Mouse (Mus musculus): Measurements from ENCODE around the gene Nudt4. TPM values are rescaled to one million over a fixed set of nuclear protein-coding genes. Genes with fewer than 3 reads are reported as not detected.
A peak's percentile ranks its signal among the peaks of the same experiment; 100 is the strongest.

Gene Nudt4
- polyA plus RNA-seq, 1 experiment from 2014 or later, result 123 TPM

DNA sequence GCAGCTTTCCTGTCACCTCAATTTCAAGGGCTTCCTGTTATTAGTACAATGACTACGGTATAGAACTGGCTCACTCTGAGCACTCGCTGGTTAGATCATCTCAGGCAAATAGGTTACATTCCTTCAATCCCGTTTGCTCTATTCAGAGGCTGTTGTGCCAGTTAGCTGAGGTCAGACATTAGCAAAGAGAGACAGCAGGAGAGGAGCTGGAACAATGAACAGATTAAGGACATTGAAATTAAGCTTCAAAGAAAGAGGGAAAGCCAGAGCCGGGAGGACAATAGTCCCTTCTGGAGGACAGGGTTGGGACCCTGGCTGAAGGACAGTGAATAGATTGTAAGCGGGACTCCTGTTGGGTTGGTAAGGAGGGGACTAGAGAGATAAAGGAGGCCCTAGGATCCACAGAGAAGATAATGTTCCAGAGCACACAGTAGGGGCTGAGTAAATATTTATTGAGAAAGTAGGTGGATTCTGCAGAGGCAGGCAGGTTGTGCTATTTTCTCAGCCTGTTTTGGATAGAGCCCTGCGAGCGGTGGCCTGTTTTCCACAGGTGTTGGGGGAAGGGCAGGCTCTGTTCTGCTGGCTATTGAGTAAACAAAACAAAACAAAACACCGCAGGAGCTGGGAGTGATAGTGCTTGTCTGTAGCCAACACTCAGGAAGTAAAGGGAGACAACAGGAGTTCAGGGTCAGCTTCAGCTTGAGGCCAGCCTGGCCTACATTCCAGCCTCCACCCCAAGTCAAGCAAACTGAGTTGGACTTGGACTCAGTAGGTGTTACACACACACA lies 32.1 kb upstream of the Nudt4 start:
- Histone ChIP-seq H3K27ac (ENCODE audit: low read depth, low read length) (no peak overlapping the region), H3K4me2 (ENCODE audit: low read depth, low read length, severe bottlenecking) (no peak overlapping the region), H3K4me3 (ENCODE audit: low read depth, low read length) (no peak overlapping the region), H3K36me3 (ENCODE audit: control insufficient read depth, insufficient read depth, low read length) (no peaks in the 10 kb centered on the region), H3K4me1 (replicated peaks; ENCODE audit: control insufficient read depth, insufficient read depth, low read length) (peaks cover 5% of the 10 kb centered on the region; the same call in 1 of the 2 replicates), H3K27me3 (ENCODE audit: control insufficient read depth, insufficient read depth, low read length) (peaks cover 14% of the 10 kb centered on the region), H3K9me3 (ENCODE audit: control insufficient read depth, low read length) (no peaks in the 10 kb centered on the region), H3K9ac (ENCODE audit: low read length) (no peak overlapping the region)
- no peak for DNase-seq (ENCODE audit: low spot score)
- WGBS, result 3% methylated on average over 8 of the region's 8 CpGs
- peak; percentile 71 for ATAC-seq (replicated peaks; ENCODE audit: low FRiP score)

DNA sequence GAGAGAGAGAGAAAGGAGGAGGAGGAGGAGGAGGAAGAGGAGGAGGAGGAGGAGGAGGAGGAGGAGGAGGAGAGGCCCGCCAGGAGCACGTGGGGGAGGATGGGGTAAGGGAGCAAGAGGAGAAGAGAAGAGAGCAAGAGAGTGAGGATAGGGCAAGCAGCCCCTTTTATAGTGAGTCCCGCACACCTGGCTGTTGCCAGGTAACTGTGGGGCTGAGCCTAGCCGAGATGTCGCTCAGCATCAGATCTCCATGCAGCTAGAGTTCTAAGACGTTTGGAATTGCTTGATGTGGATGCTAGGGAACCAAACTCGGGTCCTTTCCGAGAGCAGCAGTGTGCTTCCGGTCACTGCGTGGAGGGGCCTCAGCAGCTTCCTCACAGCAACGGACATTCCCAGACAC lies 30.5 kb upstream of the Nudt4 start:
- no peak overlapping the region for H3K9ac ChIP-seq (ENCODE audit: low read length)
- no peak for ATAC-seq (replicated peaks; ENCODE audit: low FRiP score)
- DNase-seq (ENCODE audit: low spot score), result no peak
- H3K4me2 ChIP-seq (ENCODE audit: low read depth, low read length, severe bottlenecking), result no peak overlapping the region
- peaks cover 5% of the 10 kb centered on the region; the same call in 1 of the 2 replicates for H3K4me1 ChIP-seq (replicated peaks; ENCODE audit: control insufficient read depth, insufficient read depth, low read length)
- H3K27me3 ChIP-seq (ENCODE audit: control insufficient read depth, insufficient read depth, low read length), result peaks cover 14% of the 10 kb centered on the region
- WGBS, result 37% methylated on average over 10 of the region's 11 CpGs
- no peak overlapping the region for H3K4me3 ChIP-seq (ENCODE audit: low read depth, low read length)
- H3K27ac ChIP-seq (ENCODE audit: low read depth, low read length), result no peak overlapping the region
- no peaks in the 10 kb centered on the region for H3K9me3 ChIP-seq (ENCODE audit: control insufficient read depth, low read length)
- H3K36me3 ChIP-seq (ENCODE audit: control insufficient read depth, insufficient read depth, low read length), result no peaks in the 10 kb centered on the region

DNA sequence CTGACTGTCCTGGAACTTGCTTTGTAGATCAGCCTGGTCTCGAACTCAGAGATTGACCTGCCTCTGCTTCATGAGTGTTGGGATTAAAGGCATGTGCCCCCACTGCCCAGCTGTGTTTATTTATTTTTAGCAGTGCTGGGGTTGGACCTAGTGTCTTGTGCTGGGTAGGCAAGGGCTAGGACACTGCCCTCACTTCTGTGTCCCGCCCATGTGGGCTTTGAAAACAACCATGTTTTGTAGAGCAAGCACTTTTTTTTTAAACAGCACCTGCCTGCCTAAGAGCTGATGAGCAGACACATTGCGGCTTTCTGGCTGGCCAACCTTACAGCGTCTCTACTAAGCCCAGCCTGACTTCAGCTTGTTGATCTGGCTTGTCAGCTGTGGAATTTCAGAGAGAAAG lies 27.3 kb upstream of the Nudt4 start:
- no peak for ATAC-seq (replicated peaks; ENCODE audit: low FRiP score)

DNA sequence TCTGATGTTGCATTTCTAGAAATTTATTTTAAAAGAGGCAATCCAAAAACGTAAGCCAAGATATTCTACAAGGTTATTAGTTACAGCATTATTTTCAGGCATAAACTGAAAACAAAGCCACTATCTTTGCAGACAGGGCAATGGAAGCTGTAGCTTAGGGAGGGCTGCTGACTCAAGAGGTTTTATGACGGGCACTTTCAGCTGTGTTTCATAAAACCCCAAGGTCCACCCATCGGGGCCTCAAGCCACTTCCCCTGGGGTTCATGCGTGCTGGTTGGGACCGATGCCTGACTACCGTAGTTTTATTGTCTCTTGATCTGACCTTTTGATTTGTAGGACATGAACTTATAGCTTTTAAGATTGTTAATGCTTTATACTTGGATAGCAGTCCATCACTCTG lies 26.2 kb upstream of the Nudt4 start:
- Histone ChIP-seq H3K27me3 (ENCODE audit: control insufficient read depth, insufficient read depth, low read length) (peaks cover 3% of the 10 kb centered on the region; the same call in 1 of the 2 replicates), H3K9me3 (ENCODE audit: control insufficient read depth, low read length) (no peaks in the 10 kb centered on the region; the same call in 1 of the 2 replicates), H3K4me3 (ENCODE audit: low read depth, low read length) (no peak overlapping the region), H3K4me2 (ENCODE audit: low read depth, low read length, severe bottlenecking) (no peak overlapping the region), H3K27ac (ENCODE audit: low read depth, low read length) (no peak overlapping the region), H3K4me1 (replicated peaks; ENCODE audit: control insufficient read depth, insufficient read depth, low read length) (no peaks in the 10 kb centered on the region; the same call in 1 of the 2 replicates), H3K9ac (ENCODE audit: low read length) (no peak overlapping the region), H3K36me3 (ENCODE audit: control insufficient read depth, insufficient read depth, low read length) (no peaks in the 10 kb centered on the region)
- DNase-seq (ENCODE audit: low spot score) (no peak), ATAC-seq (replicated peaks; ENCODE audit: low FRiP score) (no peak)
- 90% methylated on average over 6 of the region's 6 CpGs for WGBS

More for the DNA sequence above, 27.3 kb upstream of the Nudt4 start:
- H3K27ac ChIP-seq (ENCODE audit: low read depth, low read length), result no peak overlapping the region
- H3K9me3 ChIP-seq (ENCODE audit: control insufficient read depth, low read length), result no peaks in the 10 kb centered on the region; the same call in 1 of the 2 replicates
- 83% methylated on average over 4 of the region's 4 CpGs for WGBS
- peaks cover 3% of the 10 kb centered on the region; the same call in 1 of the 2 replicates for H3K27me3 ChIP-seq (ENCODE audit: control insufficient read depth, insufficient read depth, low read length)
- no peak for DNase-seq (ENCODE audit: low spot score)
- no peak overlapping the region for H3K9ac ChIP-seq (ENCODE audit: low read length)
- no peaks in the 10 kb centered on the region for H3K36me3 ChIP-seq (ENCODE audit: control insufficient read depth, insufficient read depth, low read length)
- no peak overlapping the region for H3K4me2 ChIP-seq (ENCODE audit: low read depth, low read length, severe bottlenecking)
- no peak overlapping the region for H3K4me3 ChIP-seq (ENCODE audit: low read depth, low read length)
- H3K4me1 ChIP-seq (replicated peaks; ENCODE audit: control insufficient read depth, insufficient read depth, low read length), result peaks cover 5% of the 10 kb centered on the region; the same call in 1 of the 2 replicates

DNA sequence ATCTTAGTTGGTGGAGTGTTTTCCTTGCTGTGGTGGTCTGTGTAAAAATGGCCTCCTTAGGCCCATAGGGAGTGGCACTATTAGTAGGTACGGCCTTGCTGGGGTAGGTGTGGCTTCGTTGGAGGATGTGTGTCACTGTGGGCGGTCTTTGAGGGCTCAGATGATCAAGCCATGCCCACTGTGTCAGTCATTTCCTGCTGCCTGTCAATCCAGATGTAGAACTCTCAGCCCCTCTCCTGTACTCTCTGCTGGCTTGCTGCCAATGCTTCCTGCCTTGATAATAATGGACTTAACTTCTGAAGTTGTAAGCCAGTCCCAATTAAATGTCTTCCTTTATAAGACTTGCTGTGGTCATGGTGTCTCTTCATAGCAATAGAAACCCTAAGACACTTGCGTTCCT lies 25.2 kb upstream of the Nudt4 start:
- H3K27ac ChIP-seq (ENCODE audit: low read depth, low read length), result no peak overlapping the region
- no peak overlapping the region for H3K4me2 ChIP-seq (ENCODE audit: low read depth, low read length, severe bottlenecking)
- H3K27me3 ChIP-seq (ENCODE audit: control insufficient read depth, insufficient read depth, low read length), result no peaks in the 10 kb centered on the region; the same call in 1 of the 2 replicates
- H3K9me3 ChIP-seq (ENCODE audit: control insufficient read depth, low read length), result no peaks in the 10 kb centered on the region; the same call in 1 of the 2 replicates
- 0 out of 2 replicates have a peak, but pooled peaks have one; percentile 27 for ATAC-seq (replicated peaks; ENCODE audit: low FRiP score)
- H3K36me3 ChIP-seq (ENCODE audit: control insufficient read depth, insufficient read depth, low read length), result no peaks in the 10 kb centered on the region
- H3K4me1 ChIP-seq (replicated peaks; ENCODE audit: control insufficient read depth, insufficient read depth, low read length), result no peaks in the 10 kb centered on the region; the same call in 1 of the 2 replicates
- no peak overlapping the region for H3K9ac ChIP-seq (ENCODE audit: low read length)
- H3K4me3 ChIP-seq (ENCODE audit: low read depth, low read length), result no peak overlapping the region
- 93% methylated on average over 4 of the region's 4 CpGs for WGBS
- no peak for DNase-seq (ENCODE audit: low spot score)

DNA sequence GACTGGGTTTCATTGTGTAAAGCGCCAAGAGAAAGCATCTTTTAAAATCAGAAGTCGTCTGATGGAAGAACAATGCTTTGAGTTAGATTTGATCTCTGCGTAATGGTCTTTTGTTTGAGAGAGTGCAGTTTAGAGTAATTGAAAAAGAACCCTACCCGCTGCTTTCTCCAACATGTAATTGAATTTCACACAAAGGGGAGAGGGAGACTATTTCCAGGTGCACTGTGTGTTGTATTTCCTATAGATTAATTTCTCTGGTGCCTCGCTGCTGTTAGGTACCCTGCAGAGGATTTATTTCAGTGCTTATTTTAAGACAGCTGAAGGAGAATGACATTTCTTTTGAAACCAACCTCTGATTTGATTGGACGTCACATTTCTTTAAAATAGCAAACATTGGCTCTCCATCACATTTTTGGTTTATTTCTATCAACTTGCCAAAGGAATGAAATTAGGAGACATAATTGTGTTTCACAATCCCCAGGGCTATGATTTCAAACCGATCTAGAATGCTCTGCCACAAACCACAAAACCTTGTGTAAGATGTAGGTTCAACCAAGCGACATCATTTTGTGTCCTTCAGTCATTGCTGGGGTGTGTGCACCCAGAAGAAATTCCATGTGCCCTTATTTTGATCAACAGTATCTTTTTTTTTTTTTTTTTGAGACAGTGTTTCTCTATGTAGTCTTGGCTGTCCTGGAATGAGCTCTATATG lies 23.7 kb upstream of the Nudt4 start:
- no peak overlapping the region for H3K4me3 ChIP-seq (ENCODE audit: low read depth, low read length)
- WGBS, result 46% methylated on average over 8 of the region's 8 CpGs

DNA sequence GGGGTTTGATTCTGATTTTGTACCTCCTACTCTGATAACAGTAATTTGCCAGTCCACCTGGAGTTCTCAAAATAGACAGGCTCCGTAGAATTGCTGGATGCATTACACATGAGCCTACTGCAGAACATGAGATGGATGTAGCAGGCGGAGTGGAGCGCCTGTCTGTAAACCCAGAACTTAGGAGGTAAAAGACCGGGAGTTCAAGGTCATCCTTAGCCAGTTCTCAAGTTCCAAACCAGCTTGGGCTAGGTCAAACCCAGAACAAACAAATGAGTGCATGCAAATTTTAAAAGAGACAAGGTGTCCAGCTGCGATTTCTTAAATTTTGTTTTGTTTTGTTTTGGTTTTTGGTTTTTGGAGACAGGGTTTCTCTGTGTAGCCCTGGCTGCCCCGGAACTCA lies 21.6 kb upstream of the Nudt4 start:
- H3K4me2 ChIP-seq (ENCODE audit: low read depth, low read length, severe bottlenecking), result no peak overlapping the region
- H3K9ac ChIP-seq (ENCODE audit: low read length), result no peak overlapping the region
- H3K27ac ChIP-seq (ENCODE audit: low read depth, low read length), result no peak overlapping the region
- no peaks in the 10 kb centered on the region; the same call in 1 of the 2 replicates for H3K4me1 ChIP-seq (replicated peaks; ENCODE audit: control insufficient read depth, insufficient read depth, low read length)
- H3K27me3 ChIP-seq (ENCODE audit: control insufficient read depth, insufficient read depth, low read length), result no peaks in the 10 kb centered on the region
- H3K9me3 ChIP-seq (ENCODE audit: control insufficient read depth, low read length), result no peaks in the 10 kb centered on the region; the same call in 1 of the 2 replicates
- no peaks in the 10 kb centered on the region for H3K36me3 ChIP-seq (ENCODE audit: control insufficient read depth, insufficient read depth, low read length)
- no peak overlapping the region for H3K4me3 ChIP-seq (ENCODE audit: low read depth, low read length)
- WGBS, result 87% methylated on average over 6 of the region's 6 CpGs
- ATAC-seq (replicated peaks; ENCODE audit: low FRiP score), result no peak
- no peak for DNase-seq (ENCODE audit: low spot score)

More for the DNA sequence above, 23.7 kb upstream of the Nudt4 start:
- Histone ChIP-seq H3K9me3 (ENCODE audit: control insufficient read depth, low read length) (no peaks in the 10 kb centered on the region; the same call in 1 of the 2 replicates), H3K27me3 (ENCODE audit: control insufficient read depth, insufficient read depth, low read length) (no peaks in the 10 kb centered on the region), H3K36me3 (ENCODE audit: control insufficient read depth, insufficient read depth, low read length) (no peaks in the 10 kb centered on the region), H3K9ac (ENCODE audit: low read length) (no peak overlapping the region), H3K4me2 (ENCODE audit: low read depth, low read length, severe bottlenecking) (no peak overlapping the region), H3K27ac (ENCODE audit: low read depth, low read length) (no peak overlapping the region), H3K4me1 (replicated peaks; ENCODE audit: control insufficient read depth, insufficient read depth, low read length) (no peaks in the 10 kb centered on the region; the same call in 1 of the 2 replicates)
- DNase-seq (ENCODE audit: low spot score) (no peak), ATAC-seq (replicated peaks; ENCODE audit: low FRiP score) (no peak)

DNA sequence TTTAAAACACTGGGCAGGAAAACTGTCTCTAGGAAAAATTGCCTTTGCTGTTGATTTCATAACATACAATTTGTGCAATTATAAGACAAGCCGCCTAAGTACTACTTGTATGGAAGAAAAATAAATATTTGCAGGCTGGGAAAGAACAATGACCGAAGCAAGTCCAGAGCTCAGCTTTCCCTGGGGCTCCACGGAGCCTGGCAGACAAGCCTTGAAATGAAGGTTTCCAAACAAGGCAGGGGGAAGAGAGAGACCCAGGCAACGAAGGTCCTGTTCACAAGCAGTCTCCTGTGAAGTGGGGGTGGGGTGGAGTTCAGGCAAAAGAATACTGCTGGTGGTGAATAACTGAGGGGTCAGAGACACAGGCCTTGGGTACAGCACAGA lies 13.6 kb upstream of the Nudt4 start:
- Histone ChIP-seq H3K9ac (ENCODE audit: low read length) (no peak overlapping the region), H3K27ac (ENCODE audit: low read depth, low read length) (no peak overlapping the region), H3K4me2 (ENCODE audit: low read depth, low read length, severe bottlenecking) (no peak overlapping the region), H3K36me3 (ENCODE audit: control insufficient read depth, insufficient read depth, low read length) (no peaks in the 10 kb centered on the region), H3K9me3 (ENCODE audit: control insufficient read depth, low read length) (no peaks in the 10 kb centered on the region), H3K4me1 (replicated peaks; ENCODE audit: control insufficient read depth, insufficient read depth, low read length) (peaks cover 3% of the 10 kb centered on the region), H3K27me3 (ENCODE audit: control insufficient read depth, insufficient read depth, low read length) (no peaks in the 10 kb centered on the region), H3K4me3 (ENCODE audit: low read depth, low read length) (no peak overlapping the region)
- ATAC-seq (replicated peaks; ENCODE audit: low FRiP score) (peak; percentile 65), DNase-seq (ENCODE audit: low spot score) (no peak)
- WGBS, result 46% methylated on average over 4 of the region's 4 CpGs

Measured in forebrain, embryonic 11.5 days (tissue).